In the genomic region with DNA sequence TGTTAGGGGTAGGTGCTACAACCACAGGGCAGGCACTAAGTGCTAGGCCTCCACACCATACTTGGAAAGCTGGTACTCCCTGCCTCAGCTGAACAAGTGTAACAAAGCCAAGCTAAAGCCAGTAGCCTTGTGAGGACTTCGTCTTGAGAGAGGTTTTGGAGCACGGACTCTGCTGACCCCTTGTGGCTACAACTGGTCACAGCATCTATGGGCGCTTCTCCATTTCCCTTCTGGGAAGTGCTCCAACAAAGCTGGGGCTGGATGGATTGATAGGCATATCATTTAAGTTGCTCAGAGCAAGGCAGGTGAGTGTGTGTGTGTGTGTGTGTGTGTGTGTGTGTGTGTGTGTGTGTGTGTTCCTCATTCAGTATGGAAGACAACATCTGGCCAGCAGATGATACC, we compare ENCODE assay signal across 7 mouse cellular contexts. TPM values are rescaled to one million over a fixed set of nuclear protein-coding genes. Genes with fewer than 3 reads are reported as not detected.
DNase-seq lines count a peak whose midpoint lies in the region; ATAC-seq and TF ChIP-seq lines count a peak whose summit lies in the region.

No protein-coding gene starts in this region.

- H3K4me1 ChIP-seq in cortical plate, adult 2 months (ENCODE audit: control insufficient read depth, insufficient read depth, low read length): no peaks in the 10 kb centered on the region
- H3K4me1 ChIP-seq in intestine, embryonic 14.5 days (replicated peaks; ENCODE audit: control insufficient read depth, insufficient read depth, low read length): no peaks in the 10 kb centered on the region
- peaks cover 12% of the 10 kb centered on the region for H3K4me1 ChIP-seq in midbrain, embryonic 12.5 days
- peaks cover 5% of the 10 kb centered on the region; the same call in 1 of the 2 replicates for H3K4me1 ChIP-seq in small intestine, adult 2 months (ENCODE audit: control insufficient read depth, insufficient read depth, insufficient read length, low read length)

- H3K9me3 ChIP-seq in intestine, embryonic 14.5 days (ENCODE audit: control insufficient read depth, low read length): no peaks in the 10 kb centered on the region
- 0 out of 2 replicates have a peak, but pooled peaks cover 3% of the 10 kb centered on the region for H3K9me3 ChIP-seq in midbrain, embryonic 12.5 days

- H3K27ac ChIP-seq in cortical plate, adult 2 months (ENCODE audit: insufficient read depth, low read length): no peak overlapping the region
- H3K27ac ChIP-seq in intestine, embryonic 14.5 days (ENCODE audit: low read depth): no peak overlapping the region
- peak overlapping the region; percentile 58; the same call in 1 of the 2 replicates for H3K27ac ChIP-seq in midbrain, embryonic 12.5 days (replicated peaks)
- H3K27ac ChIP-seq in small intestine, adult 2 months (ENCODE audit: insufficient read depth, low read depth, low read length): no peak overlapping the region

- no peaks in the 10 kb centered on the region for H3K27me3 ChIP-seq in intestine, embryonic 14.5 days (replicated peaks; ENCODE audit: control insufficient read depth, insufficient read depth, low read length)
- H3K27me3 ChIP-seq in midbrain, embryonic 12.5 days: no peaks in the 10 kb centered on the region
- H3K27me3 ChIP-seq in small intestine, adult 2 months (ENCODE audit: control insufficient read depth, insufficient read depth, low read length): no peaks in the 10 kb centered on the region

- no peak overlapping the region for H3K4me2 ChIP-seq in intestine, embryonic 14.5 days (ENCODE audit: low read length)
- no peak overlapping the region for H3K4me2 ChIP-seq in midbrain, embryonic 12.5 days (replicated peaks)

- TF ChIP-seq CTCF in cortical plate, adult 2 months (IDR thresholded peaks at IDR 0.05; ENCODE audit: extremely low read depth, insufficient read depth, low read length): peak; percentile 98
- TF ChIP-seq CTCF in small intestine, adult 2 months (IDR thresholded peaks at IDR 0.05; ENCODE audit: extremely low read depth, insufficient read length, insufficient replicate concordance, low read depth, low read length): peak; percentile 97

- H3K9ac ChIP-seq in intestine, embryonic 14.5 days (ENCODE audit: low read length): no peak overlapping the region
- no peak overlapping the region for H3K9ac ChIP-seq in midbrain, embryonic 12.5 days (replicated peaks)

- no peak overlapping the region for H3K4me3 ChIP-seq in cortical plate, adult 2 months (ENCODE audit: insufficient read depth, low read length)
- no peak overlapping the region for H3K4me3 ChIP-seq in intestine, embryonic 14.5 days (ENCODE audit: low read depth, low read length)
- no peak overlapping the region for H3K4me3 ChIP-seq in midbrain, embryonic 12.5 days
- H3K4me3 ChIP-seq in small intestine, adult 2 months (ENCODE audit: low read depth, low read length): no peak overlapping the region

- peak; percentile 71 for ATAC-seq in intestine, embryonic 14.5 days (replicated peaks; ENCODE audit: low FRiP score, low TSS enrichment, low read depth)
- ATAC-seq in midbrain, embryonic 12.5 days (ENCODE audit: low FRiP score, low read depth): peak; percentile 83

- DNase-seq in adipocyte (ENCODE audit: low spot score): peak; percentile 93
- peak; percentile 83 for DNase-seq in gastrocnemius, postnatal 10 days
- DNase-seq in intestine, embryonic 14.5 days (ENCODE audit: low spot score): peak; percentile 93
- peak; percentile 84 to 91 for DNase-seq in left cerebral cortex, postnatal 25 days (ENCODE audit: low spot score in 2 of 2)

- no peak for TF ChIP-seq POLR2A in cortical plate, adult 2 months (IDR thresholded peaks at IDR 0.05; ENCODE audit: extremely low read depth, insufficient read depth, low read length)
- no peak for TF ChIP-seq POLR2A in small intestine, adult 2 months (IDR thresholded peaks at IDR 0.05; ENCODE audit: low read depth, low read length)

- intact Hi-C loops in left cerebral cortex, postnatal 25 days (cut with DNase I): loop anchor here (1.0 to 5.0 kb wide), 3 partner anchors 44 to 234 kb away; no protein-coding TSS in a partner anchor

- H3K36me3 ChIP-seq in intestine, embryonic 14.5 days (ENCODE audit: control insufficient read depth, insufficient read depth, low read length): peaks cover 38% of the 10 kb centered on the region
- peaks cover 42% of the 10 kb centered on the region for H3K36me3 ChIP-seq in midbrain, embryonic 12.5 days
- H3K36me3 ChIP-seq in small intestine, adult 2 months (ENCODE audit: control insufficient read depth, insufficient read depth, low read length): no peaks in the 10 kb centered on the region

- WGBS in intestine, embryonic 14.5 days: 0% methylated on average over 3 of the region's 3 CpGs
- WGBS in midbrain, embryonic 12.5 days: 0% methylated on average over 3 of the region's 3 CpGs
- under 1% methylated on average over 3 of the region's 3 CpGs for WGBS in small intestine, adult 2 months

RNA-seq across cellular contexts. Expression of a gene that starts 35.2 kb away (rescaled TPM):
- polyA plus RNA-seq in cortical plate, adult 2 months (2012; rRNA removed): 124 and 135 TPM in 2 replicates
- total RNA-seq in gastrocnemius, postnatal 10 days (2021): 10 to 100 TPM; 24.8 to 30.7 TPM
- polyA plus RNA-seq in intestine, embryonic 14.5 days (2014; fragmentation: Nextera tagmentation; extraction: Ambion mirVana): 6.4 and 7.8 TPM in 2 replicates
- total RNA-seq in left cerebral cortex, postnatal 25 days (2021): 100 to 1,000 TPM; 158 to 162 TPM
- polyA plus RNA-seq in midbrain, embryonic 12.5 days (2016; fragmentation: Nextera tagmentation; extraction: Ambion mirVana): 35.4 and 36.8 TPM in 2 replicates
- polyA plus RNA-seq in small intestine, adult 2 months (2012; rRNA removed): 2.8 and 3.8 TPM in 2 replicates

RNA-seq across cellular contexts. Expression of a gene that starts 39.9 kb away (rescaled TPM):
- polyA plus RNA-seq in cortical plate, adult 2 months (2012; rRNA removed): 1.1 TPM in 2 replicates
- total RNA-seq in gastrocnemius, postnatal 10 days (2021): 1 to 10 TPM; 2.0 to 2.2 TPM
- 2.1 and 4.4 TPM in 2 replicates for polyA plus RNA-seq in intestine, embryonic 14.5 days (2014; fragmentation: Nextera tagmentation; extraction: Ambion mirVana)
- under 1 TPM; 0.94 to 0.96 TPM for total RNA-seq in left cerebral cortex, postnatal 25 days (2021)
- polyA plus RNA-seq in midbrain, embryonic 12.5 days (2016; fragmentation: Nextera tagmentation; extraction: Ambion mirVana): 94.9 and 101 TPM in 2 replicates
- polyA plus RNA-seq in small intestine, adult 2 months (2012; rRNA removed): 24.3 and 99.9 TPM in 2 replicates

RNA-seq across cellular contexts. Expression of a gene that starts 57.4 kb away (rescaled TPM):
- polyA plus RNA-seq in cortical plate, adult 2 months (2012; rRNA removed): 8.7 and 9.4 TPM in 2 replicates
- total RNA-seq in gastrocnemius, postnatal 10 days (2021): under 1 TPM; 0.45 to 0.52 TPM
- polyA plus RNA-seq in intestine, embryonic 14.5 days (2014; fragmentation: Nextera tagmentation; extraction: Ambion mirVana): 0.19 and 0.22 TPM in 2 replicates
- total RNA-seq in left cerebral cortex, postnatal 25 days (2021): 10 to 100 TPM; 11.3 to 14.1 TPM
- 5.2 and 5.4 TPM in 2 replicates for polyA plus RNA-seq in midbrain, embryonic 12.5 days (2016; fragmentation: Nextera tagmentation; extraction: Ambion mirVana)
- 0.75 and 1.5 TPM in 2 replicates for polyA plus RNA-seq in small intestine, adult 2 months (2012; rRNA removed)
